Mouse (Mus musculus) urinary bladder, adult 2 months (tissue): Measurements from ENCODE around the gene Wap. TPM values are rescaled to one million over a fixed set of nuclear protein-coding genes. Genes with fewer than 3 reads are reported as not detected.
"Not testable (repeated sequence)": the region's sequence is repeated elsewhere in the genome, so short reads cannot be mapped to it uniquely, and the experiment has no call there.

Experiments used
- DNase-seq: peaks from one replicate; pipeline ENCODE4 v3.0.0; 2022; ENCODE audit warnings: low spot score
- polyA plus RNA-seq: library from polyadenylated mRNA; depleted of rRNA; stranded (reverse); fragments of >200 nt; gene quantifications from 2 replicates; pipeline ENCODE4 v1.2.3, GENCODE M21; 2012; rRNA removed

Wap gene
- polyA plus RNA-seq = not detected in 2 replicates

DNA sequence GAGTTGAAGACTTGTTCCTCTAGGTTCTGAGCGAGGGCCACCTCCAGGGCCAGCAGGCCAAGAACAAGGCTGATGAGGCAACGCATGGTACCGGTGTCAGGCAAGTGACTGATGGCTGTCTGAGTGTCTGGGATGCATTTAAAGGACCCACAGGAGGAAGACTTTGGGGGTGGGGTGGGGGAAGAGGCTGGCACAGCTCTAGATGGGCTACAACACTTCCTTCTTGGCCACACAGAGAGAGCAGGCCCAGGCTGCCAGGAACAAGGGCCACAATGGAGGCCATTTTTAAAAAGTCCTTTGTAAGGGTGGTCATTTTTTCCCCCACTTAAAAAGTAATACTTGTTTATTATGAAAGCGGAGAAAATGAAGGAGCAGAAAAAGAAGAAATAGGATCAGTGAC, at the start of gene Wap:
Gene Wap, minus strand, starts transcription at position 101 of the 400 bp plus-strand sequence.
- DNase-seq = no peak

DNA sequence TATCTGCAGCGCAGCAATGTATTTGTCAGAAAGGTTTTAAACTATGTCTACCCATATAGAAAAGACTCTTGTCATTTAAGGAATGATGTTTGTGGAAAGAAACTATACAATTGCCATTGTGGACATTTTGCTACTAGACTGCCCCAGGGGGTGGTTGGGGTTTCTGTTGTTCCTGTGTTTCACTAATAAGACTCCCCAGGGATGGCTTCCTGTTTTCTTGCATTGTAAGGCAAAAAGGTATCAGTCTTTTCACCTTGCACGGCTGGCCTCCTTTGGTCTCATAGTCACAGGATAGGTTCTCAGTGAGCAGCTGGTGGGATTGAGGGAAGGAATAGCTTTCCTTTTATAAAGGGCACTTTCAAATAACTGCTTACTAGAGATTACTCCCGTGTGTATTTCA, 46.3 kb upstream of the Wap start:
- no peak for DNase-seq

DNA sequence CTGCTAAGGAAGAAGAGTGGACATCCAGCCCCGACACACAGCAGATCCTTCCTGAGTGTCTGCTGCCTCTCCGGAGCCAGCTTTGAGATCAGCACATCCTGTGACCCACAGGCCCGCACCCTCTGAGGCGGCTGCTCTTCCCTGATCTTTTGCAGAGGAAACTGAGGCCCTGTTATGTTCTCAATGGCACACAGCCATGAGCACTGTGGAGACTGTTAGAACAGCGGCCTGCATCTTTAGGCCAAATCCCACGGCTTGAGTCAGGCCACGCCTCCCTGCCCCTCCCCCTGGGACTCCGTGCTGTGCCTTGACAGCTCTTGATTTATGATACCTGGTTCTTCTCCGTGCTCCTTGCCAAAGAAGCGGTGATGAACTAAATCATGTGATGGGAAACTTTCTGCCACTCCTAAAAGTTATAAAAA, 42.0 kb upstream of the Wap start:
- DNase-seq = no peak

DNA sequence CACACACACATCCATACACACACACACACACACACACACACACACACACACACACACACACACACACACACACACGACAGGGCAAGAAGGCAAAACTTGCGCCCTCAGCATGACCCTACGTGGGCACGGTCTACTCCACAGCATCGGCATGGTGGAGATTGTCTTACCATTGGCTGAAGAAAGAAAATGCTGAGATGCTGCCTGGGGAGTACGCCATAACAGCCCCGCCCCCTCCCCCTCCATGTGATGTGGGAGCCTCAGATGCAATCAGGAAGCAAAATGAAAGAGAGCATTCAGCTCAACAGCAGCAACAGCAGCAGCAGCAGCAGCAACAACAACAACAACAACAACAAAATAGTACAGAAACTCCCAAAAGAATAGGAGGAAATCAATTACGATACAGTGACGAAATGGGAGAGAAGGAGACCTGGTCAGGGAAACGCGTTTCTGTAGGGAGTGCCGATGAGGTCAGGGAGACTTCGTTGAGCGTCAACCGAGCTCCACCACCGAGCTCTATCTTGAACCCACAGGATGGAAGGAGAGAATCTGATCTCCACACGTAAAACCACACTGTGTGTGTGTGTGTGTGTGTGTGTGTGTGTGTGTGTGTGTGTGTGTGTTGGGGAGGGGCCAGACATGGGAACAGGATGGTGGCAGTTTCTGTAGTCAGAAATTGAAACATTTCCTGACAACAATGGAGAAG, 41.4 kb upstream of the Wap start:
- DNase-seq = no peak

DNA sequence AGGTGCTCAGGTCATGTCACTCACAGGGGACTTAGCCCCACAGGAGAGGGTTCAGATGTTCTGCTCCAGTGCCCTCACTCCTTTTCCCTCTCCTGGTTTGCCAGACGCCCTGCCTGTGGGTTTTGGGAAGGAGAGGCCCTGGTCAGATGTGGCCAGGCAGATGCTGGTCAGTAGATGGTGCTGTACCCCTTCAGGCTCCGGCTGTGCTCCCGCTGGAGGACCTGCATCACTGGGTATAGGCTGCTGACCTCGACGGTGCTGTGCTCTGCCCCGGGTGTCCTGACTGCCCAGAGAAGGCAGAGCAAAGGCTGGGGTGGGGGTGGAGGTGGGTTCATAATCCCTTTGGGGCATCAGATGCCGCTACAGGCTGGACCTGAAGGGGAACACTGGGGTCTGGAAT, 39.1 kb upstream of the Wap start:
- DNase-seq = no peak

DNA sequence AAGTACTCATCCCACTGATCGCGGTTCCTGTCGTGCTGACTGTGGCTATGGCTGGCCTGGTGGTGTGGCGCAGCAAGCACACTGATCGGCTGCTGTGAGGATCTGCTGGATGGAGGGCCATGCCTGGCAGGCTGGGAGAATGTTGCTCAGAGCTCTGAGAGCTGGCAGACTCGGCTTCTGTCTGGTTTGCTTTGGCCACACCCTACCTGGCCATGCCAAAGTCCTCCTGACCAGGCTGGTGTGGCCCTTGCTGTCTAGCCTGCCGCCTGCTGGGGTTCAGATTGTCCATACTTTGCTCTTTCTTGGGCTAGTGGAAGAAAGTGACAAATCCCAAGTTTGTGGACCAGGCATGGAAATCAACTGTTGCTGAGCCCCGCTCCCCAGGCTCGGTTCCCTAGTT, 38.2 kb upstream of the Wap start:
- no peak for DNase-seq

DNA sequence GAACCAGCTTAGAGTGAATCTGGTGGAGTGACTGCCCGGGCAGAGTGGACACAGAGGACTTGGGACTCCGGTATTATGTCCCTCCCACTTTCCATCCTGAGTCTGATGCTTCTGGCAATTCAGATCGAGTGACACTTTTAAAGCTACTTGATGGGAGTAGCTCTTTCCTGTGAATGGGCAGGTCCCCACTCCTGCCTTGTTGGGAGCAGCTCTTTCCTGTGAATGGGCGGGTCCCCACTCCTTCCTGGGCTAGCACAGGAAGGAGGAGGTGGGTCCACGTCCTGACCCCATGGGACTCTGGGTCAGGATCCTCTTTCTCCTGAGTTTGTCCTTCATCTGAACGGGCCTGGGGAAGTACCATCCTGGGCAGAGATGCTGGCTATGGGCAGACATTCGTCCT, 37.0 kb upstream of the Wap start:
- DNase-seq = no peak

DNA sequence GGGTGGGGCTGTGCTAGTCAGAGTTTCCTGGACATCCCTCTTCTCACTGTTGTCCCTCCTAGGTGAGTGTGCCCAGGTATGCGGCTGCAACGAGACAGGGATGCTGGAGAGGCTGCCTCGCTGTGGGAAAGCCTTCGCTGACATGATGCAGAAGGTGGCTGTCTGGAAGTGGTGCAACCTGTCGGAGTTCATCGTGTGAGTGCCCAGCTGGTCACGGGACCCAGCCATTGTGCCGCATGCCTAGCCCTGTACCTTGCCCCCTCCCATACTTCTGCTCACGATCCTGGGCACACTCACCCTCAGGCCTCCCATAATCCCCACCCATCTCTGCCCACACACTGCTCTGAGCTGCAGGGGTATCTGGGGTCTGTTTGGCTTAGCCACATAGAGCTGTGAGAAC, 36.3 kb upstream of the Wap start:
- no peak for DNase-seq

DNA sequence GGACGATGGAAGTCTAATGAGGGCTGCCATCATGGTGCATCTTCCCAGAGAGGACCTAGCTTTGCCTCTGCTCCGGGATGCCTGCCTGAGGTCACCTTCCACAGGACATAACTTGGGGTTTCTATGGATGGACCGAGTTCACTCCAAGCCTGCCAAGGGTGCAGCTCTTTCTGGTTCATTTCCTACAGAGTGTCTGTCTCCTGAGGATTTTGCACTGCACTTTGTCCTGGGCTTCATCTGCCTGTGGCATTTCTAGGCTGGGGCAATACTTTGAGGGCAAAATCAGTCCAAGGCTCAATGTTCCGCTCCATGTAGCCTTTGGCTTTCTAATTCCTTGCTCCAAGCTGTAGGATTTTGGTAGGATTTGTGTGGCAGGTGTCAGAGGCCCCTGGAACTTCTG, 32.4 kb upstream of the Wap start:
- DNase-seq = no peak

DNA sequence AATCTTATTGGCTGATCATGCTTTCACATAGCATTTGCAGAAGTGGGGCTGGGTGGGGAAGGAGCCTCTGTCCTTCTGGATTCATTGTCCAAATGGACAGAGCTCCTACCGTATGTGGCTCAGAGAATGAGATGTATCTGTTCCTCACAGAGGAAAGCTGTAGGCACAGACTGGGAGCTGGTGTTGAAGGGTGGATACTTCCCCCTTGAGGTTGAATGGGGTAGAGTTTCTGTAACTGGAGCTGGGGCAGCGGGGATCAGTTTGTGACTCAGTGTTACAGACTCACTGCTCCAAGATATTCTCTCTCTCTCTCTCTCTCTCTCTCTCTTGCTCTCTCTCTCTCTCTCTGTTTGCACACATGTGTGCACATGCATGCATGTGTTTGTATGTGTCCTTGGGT, 31.6 kb upstream of the Wap start:
- no peak for DNase-seq

DNA sequence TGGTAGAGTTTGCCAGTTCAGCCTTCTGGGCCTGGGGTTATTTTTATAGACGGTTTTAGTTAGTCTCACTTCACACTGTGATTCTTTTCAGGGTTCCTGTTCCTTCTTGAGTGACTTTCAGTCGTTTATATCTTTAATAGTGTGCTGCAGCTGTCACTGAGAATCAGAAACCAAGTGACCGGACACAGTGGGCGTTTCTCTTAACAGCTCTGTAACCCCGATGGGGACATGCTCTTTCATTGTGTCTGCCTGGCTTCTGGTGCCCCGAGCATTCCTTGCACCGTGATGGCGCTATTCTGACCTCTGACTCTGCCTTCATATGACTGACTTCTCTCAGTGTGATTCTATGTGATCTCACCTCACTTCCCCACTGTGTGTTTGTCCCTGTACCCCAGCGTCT, 30.6 kb upstream of the Wap start:
- DNase-seq = no peak

DNA sequence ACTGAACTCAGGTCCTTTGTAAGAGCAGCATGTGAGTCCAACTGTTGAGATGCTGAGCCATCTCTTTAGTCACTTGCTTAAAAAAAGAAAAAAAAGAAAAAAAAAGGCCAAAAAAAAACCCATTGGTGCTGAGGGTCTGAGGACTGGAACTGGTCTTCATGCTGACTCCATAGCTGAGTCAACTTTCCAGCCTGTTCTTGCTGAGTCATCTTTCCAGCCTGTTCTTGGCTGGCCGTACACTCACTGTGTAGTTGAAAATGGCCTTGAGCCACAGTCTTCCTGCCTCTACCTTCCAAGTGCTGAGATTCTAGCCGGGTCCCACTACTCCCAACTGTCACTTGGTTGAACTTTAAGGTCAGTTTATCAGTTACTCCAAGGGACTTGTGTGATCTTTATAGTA, 28.2 kb upstream of the Wap start:
- no peak for DNase-seq

DNA sequence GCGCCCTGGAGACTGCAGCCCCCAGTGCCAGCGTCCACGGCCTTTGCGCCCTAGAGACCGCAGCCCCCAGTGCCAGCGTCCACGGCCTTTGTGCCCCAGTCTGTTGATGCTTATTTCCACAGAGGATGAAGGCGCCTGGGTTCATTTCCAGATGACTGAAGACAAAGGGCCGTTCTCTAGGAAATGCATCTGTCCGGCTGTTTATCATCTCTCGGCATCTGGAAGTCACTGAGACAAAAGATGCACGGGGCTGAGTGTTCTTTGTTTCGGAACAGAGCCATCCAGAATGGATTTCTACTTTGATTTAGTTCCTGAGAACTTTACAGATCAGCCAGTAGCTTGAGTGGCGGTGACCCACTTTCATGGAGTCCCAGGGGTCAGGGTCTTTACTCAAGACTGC, 22.8 kb upstream of the Wap start:
- no peak for DNase-seq

DNA sequence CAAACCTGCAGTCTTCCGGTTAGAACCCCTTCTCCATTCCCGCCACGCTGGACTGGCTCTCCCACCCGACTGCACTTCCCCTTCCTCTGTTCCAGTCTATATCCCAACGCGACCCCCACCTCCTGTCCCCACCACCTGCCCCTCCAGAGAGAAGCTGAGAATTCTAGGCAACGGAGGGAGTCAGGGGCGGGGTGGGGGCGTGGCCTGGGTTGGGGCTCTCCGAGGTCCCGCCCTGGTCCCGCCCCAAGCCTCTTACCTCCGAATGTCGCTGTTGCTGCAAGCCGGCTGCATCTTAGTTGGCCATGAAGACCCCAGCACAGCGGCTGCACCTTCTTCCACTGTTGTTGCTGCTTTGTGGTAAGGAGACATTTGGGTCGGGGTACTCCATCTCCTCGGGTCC, 19.8 kb upstream of the Wap start, which contains the start of gene Ramp3:
Gene Ramp3, plus strand, starts transcription at position 251 of the 400 bp plus-strand sequence.
- no peak for DNase-seq

DNA sequence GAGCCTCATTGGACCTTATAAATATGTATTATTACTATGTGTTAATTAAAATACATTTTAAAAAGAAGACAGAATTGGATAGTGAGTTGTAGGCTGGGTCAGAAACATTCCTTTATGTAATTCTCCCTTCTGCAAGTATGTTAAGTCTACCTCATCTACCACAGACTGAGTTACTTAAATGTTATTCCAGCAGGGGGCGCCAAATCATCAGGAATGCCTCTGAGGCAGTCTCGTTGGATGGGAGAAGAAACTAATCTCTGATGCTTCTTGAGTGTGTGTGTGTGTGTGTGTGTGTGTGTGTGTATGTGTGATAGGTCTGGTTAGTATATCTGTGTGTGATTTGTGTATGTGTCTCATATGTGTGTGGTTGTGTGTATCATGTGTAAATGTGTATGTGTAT, 16.5 kb upstream of the Wap start:
- no peak for DNase-seq

DNA sequence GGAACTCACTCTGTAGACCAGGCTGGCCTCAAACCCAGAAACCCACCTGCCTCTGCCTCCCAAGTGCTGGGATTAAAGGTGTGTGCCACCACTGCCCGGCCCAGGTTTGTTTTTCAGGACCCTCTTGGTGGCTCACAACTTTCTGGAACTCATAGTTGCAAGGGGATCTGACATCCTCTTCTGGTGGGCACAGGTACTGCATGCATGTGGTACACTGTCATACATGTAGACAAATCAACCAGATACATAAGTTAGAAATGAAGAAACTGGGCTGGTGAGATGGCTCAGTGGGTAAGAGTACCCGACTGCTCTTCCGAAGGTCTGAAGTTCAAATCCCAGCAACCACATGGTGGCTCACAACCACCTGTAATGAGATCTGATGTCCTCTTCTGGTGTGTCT, 14.5 kb upstream of the Wap start:
- DNase-seq = not testable (repeated sequence)

DNA sequence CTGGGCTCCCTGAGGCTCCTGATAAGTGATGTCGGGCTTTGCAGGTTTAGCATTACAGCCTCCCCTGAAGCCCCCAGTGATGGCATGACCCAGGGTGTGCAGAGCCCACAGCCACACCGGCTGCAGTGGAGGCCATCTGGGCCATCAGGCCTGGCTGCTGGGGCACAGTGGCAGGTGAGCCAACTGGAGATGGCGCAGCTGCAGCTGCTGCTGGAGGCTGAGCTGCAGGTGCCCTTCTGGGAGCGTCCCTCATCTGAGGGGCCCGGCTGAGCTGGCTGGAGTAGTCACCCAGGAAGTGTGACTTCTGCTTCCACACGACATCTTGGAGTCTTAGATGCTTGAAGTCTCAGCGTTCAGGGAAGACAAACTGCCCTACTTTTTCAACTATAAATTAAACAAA, 12.1 kb upstream of the Wap start:
- DNase-seq = no peak

DNA sequence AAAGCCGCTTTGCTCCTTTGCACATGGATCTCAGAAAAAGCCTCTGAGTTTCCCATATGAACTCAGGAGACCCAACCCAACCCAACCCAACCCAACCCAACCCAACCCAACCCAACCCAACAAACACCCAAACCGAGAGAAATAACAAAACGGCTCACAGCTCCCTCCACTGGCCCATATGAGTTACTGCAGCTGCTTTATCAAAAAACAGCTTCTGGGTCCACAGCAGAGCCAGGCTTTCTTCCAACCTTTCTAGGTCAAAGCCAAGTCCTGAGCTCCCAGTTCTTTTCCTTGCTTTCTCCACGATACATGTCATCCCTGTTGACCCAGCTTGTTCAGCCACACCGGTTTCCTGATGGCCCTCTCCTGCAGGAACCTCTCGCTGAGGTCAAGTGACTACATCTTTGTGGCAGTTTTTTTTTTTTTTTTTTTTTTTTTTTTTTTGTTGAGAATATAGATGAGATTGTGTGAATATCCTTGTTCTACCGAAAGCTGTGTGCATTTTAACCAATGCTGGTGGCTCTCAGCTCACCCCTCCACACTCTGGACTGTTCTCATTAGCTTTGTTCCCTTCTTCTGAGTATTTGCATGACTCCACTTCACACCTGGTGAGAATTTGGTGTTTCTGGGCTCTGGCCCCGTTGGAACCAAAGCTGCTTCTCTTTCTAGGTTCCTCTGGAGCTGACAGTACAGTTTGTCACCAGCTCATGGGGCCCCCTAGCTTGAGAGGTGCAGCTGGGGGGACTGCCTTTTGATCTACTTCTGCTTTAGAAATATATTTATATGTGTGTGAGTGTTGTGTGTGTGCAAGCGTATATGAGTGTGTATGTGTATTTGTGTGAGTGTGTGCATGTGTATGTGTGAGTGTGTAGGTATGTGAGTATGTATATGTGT, 9.6 kb upstream of the Wap start:
- no peak for DNase-seq

DNA sequence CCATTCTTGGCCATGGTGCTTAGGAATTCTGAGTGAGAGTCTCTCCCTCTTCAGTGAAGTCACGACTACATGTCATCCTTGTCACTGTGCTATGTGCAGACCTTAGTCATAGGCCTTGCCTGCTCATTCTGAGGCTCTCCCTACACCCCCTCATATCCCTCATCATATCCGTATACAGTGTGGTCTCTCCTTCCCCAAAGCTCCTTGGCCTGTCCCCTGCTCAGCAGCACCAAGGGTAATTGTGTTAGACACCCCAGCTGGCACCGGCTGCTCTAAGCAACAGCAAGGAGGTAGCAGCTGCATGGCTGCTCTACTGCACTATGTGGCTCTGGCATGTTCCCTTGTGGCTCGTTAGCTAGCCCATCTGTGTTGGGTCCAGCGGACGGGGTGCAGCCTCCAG, 6.1 kb upstream of the Wap start:
- no peak for DNase-seq

DNA sequence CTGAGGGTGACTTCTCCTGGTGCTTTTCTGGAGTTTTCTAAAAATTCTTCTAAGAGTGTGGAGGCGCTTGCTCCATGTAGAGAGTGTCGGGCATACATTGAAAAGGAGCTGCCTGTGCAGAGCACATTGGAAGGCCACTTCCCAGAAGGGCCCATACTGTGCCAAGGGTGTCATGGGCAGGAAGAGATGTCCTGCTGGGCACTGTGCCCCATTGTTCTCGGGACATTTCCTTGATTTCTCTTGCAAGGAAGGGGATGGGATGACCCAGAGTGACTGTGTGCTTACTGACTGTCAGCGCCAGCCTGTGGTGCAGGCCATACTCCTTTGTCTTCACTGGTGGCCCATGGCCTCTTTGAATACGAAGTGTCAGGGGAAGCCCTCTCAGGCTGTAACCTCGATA, 635 bp upstream of the Wap start:
- no peak for DNase-seq

DNA sequence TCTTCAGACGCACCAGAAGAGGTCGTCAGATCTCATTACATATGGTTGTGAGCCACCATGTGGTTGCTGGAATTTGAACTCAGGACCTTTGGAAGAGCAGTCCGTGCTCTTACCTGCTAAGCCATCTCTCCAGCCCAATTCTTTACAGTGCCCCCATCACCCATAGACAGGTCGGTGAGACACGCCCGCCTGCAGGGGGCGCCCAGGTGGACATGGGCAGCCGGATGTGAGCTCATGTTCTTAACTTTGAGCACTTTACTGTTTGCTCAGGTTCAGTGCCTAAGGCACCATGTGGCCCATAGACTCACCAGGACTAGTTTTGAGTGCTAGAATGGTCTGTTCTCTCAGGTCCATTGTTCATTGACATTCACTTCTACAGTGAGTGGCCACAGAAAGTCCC, 2.3 kb downstream of the Wap start:
- no peak for DNase-seq

DNA sequence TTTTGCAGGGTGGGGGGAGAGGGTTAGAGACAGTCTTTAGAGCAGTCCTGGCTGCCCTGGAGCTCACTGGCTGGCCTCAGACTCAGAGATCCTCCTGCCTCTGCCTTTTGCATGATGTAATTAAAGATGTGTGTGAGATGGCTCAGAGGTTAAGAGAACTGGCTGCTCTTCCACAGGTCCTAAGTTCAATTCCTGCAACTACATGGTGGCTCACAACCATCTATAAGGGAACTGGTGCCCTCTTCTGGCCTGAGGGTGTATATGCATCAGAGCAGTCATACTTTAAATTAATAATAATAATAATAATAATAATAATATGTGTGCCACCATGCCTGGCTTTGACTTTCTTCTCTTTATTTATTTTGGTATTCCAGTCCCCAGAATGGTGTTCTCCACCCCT, 8.8 kb downstream of the Wap start:
- DNase-seq = no peak

DNA sequence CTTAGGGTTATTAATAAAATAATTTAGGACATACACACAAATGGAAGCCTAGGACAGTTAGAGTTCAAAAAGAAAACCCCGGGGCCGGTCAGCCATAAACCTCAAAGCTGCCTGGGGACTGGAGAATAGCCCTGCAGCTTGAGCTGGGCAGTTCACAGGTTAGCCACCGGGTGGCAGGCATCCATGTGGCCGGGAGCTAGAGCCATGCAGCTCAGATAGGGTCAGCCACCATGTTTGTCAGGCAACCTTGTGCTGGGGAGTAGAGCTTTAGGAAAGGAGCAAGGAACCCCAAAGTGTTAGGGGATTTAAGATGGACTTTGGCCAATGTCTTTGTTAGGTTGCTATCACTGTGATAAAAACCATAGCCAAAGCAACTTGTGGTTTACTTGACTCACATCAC, 9.9 kb downstream of the Wap start:
- no peak for DNase-seq
